Mouse (Mus musculus) neural tube, embryonic 15.5 days (tissue): ENCODE results near the gene Ajap1. TPM values are rescaled to one million over a fixed set of nuclear protein-coding genes. Genes with fewer than 3 reads are reported as not detected.
A peak's percentile ranks its signal among the peaks of the same experiment; 100 is the strongest.

Experiments used
- ATAC-seq: fragments of 200-750 bp; cut with Nextera tagmentation; 2 replicates; pipeline ENCODE4 v1.8.0; 2017; ENCODE audit warnings: mild to moderate bottlenecking, moderate TSS enrichment, moderate library complexity; ENCODE audit not compliant: low FRiP score
- H3K27ac ChIP-seq: fragments of 300-500 bp; sonication (generic); replicated peaks from 2 replicates; pipeline ENCODE4 v1.5.1; 2015; ENCODE audit warnings: mild to moderate bottlenecking, inconsistent platforms
- H3K27me3 ChIP-seq: fragments of 300-500 bp; sonication (generic); replicated peaks from 2 replicates; pipeline ENCODE4 v1.6.1; 2015; ENCODE audit warnings: inconsistent platforms
- H3K36me3 ChIP-seq: fragments of 300-500 bp; sonication (generic); 2 replicates; pipeline ENCODE4 v1.6.1; 2015; ENCODE audit warnings: inconsistent platforms
- H3K4me1 ChIP-seq: fragments of 300-500 bp; sonication (generic); 2 replicates; pipeline ENCODE4 v1.6.1; 2015; ENCODE audit warnings: inconsistent platforms
- H3K4me2 ChIP-seq: fragments of 300-500 bp; sonication (generic); 2 replicates; pipeline ENCODE4 v1.6.1; 2015; ENCODE audit warnings: inconsistent platforms, mild to moderate bottlenecking, moderate library complexity
- H3K4me3 ChIP-seq: fragments of 300-500 bp; sonication (generic); replicated peaks from 2 replicates; pipeline ENCODE4 v1.5.1; 2015; ENCODE audit warnings: mild to moderate bottlenecking, inconsistent platforms
- H3K9ac ChIP-seq: fragments of 300-500 bp; sonication (generic); replicated peaks from 2 replicates; pipeline ENCODE4 v1.6.1; 2015; ENCODE audit warnings: mild to moderate bottlenecking, inconsistent platforms
- H3K9me3 ChIP-seq: fragments of 300-500 bp; sonication (generic); replicated peaks from 2 replicates; pipeline ENCODE4 v1.6.1; 2016; ENCODE audit warnings: inconsistent platforms
- WGBS: fragments of 180-500 bp; shearing (Covaris S2); methylation state at CpG from one replicate; pipeline ENCODE4 v1.1.7; 2015; ENCODE audit warnings: mixed read lengths; 5-methylcytosine and 5-hydroxymethylcytosine counted together
- polyA plus RNA-seq: library from polyadenylated mRNA; unstranded; fragments of >200 nt; fragmentation: Nextera tagmentation; extraction: Ambion mirVana; gene quantifications from 2 replicates; pipeline ENCODE4 v1.2.1, GENCODE M21; 2015

Gene Ajap1
- polyA plus RNA-seq, 1 experiment from 2014 or later = 26.5 TPM

- Histone ChIP-seq H3K27ac (no peak overlapping the region), H3K4me1 (peaks cover 6% of the 10 kb centered on the region; the same call in 1 of the 2 replicates), H3K9me3 (0 out of 2 replicates have a peak, but pooled peaks cover 2% of the 10 kb centered on the region), H3K4me3 (no peak overlapping the region), H3K27me3 (no peaks in the 10 kb centered on the region), H3K36me3 (peaks cover 17% of the 10 kb centered on the region), H3K9ac (no peak overlapping the region), H3K4me2 (no peak overlapping the region)
- no peak for ATAC-seq
- 91% methylated on average over 12 of the region's 12 CpGs for WGBS
Measured at GRCm38 (mm10) chr4:153387478-153387877, 95.1 kb downstream of the Ajap1 start.

DNA sequence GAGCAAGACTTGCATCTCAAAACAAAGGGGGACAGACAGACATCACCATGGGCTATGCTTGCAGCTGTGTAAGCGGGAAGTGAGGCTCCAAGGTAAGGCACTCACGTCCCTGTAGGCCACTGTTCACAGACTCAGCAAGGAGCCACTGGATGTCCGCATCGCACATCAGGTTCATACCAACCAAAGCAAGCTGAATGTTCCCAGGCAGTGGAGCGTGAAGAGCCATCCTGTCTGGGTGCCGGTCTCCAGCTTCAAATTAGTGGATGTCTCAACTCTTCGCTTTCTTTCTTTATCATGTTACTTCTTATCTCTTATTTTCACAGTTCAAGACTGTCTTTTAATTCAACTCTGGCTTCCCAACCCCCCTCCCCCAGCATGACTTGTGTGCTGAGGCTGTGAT, 101.2 kb downstream of the Ajap1 start:
- 71% methylated on average over 7 of the region's 7 CpGs for WGBS
- Histone ChIP-seq H3K27me3 (no peaks in the 10 kb centered on the region), H3K36me3 (peaks cover 19% of the 10 kb centered on the region), H3K9me3 (0 out of 2 replicates have a peak, but pooled peaks cover 2% of the 10 kb centered on the region), H3K4me2 (no peak overlapping the region), H3K9ac (no peak overlapping the region), H3K4me1 (peaks cover 27% of the 10 kb centered on the region; the same call in 1 of the 2 replicates), H3K4me3 (no peak overlapping the region), H3K27ac (no peak overlapping the region)
- no peak for ATAC-seq

DNA sequence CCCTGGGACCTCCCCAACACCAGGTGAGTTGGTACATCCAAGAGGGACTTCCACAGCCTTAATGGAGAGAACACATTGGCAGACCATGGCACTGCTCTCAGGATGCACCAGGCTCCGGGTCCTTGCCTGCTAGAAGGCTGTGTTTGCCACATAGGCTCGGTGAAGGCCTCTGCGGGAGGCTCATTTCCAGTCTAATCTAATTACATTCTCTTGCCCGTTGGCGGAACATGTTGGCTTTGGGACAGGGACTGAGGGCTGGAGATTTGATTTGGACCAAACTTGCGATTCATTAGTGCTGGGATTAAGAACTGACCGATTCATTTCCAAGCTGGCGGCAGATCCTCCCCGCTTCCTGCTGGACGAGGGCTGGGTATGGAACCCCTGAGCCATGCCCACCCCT, 101.7 kb downstream of the Ajap1 start:
- 86% methylated on average over 10 of the region's 10 CpGs for WGBS
- Histone ChIP-seq H3K4me2 (no peak overlapping the region), H3K4me3 (no peak overlapping the region), H3K36me3 (peaks cover 19% of the 10 kb centered on the region), H3K27ac (no peak overlapping the region), H3K4me1 (peaks cover 27% of the 10 kb centered on the region; the same call in 1 of the 2 replicates), H3K27me3 (no peaks in the 10 kb centered on the region), H3K9ac (no peak overlapping the region), H3K9me3 (0 out of 2 replicates have a peak, but pooled peaks cover 2% of the 10 kb centered on the region)
- no peak for ATAC-seq

DNA sequence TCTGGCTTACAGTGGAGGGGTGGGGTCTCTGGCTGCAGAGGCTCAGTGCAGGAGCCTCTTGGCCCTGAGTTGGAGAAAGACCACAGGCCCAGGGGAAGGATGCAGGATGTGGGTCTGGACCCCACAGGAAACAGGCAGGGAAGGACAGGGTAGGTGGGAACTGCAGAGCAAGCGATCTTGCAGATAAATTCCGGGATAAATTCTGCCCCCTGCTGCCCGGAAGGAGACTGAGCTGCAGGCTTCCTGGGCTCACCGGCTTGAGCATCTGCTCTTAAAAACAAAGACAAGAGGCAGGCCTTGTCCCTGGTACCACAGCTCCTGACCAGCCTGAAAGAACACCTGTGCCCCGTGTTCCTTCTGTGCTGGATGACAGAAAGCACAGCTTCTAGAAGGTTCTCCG, 104.6 kb downstream of the Ajap1 start:
- H3K4me2 ChIP-seq = no peak overlapping the region
- no peak overlapping the region for H3K27ac ChIP-seq
- no peak overlapping the region for H3K9ac ChIP-seq
- 19% methylated on average over 6 of the region's 6 CpGs for WGBS
- H3K4me3 ChIP-seq = no peak overlapping the region
- peaks cover 22% of the 10 kb centered on the region; the same call in 1 of the 2 replicates for H3K4me1 ChIP-seq
- H3K36me3 ChIP-seq = peaks cover 7% of the 10 kb centered on the region
- ATAC-seq = no peak; the same call in 1 of the 2 replicates
- no peaks in the 10 kb centered on the region for H3K27me3 ChIP-seq
- H3K9me3 ChIP-seq = 0 out of 2 replicates have a peak, but pooled peaks cover 2% of the 10 kb centered on the region

GRCm38 (mm10) chr4:153374233-153374632, 108.4 kb downstream of the Ajap1 start:
- no peaks in the 10 kb centered on the region for H3K9me3 ChIP-seq
- H3K4me1 ChIP-seq = peaks cover 12% of the 10 kb centered on the region; the same call in 1 of the 2 replicates
- no peak overlapping the region for H3K27ac ChIP-seq
- no peaks in the 10 kb centered on the region for H3K27me3 ChIP-seq
- H3K4me2 ChIP-seq = no peak overlapping the region
- ATAC-seq = no peak
- WGBS = 83% methylated on average over 6 of the region's 6 CpGs
- no peak overlapping the region for H3K9ac ChIP-seq
- no peaks in the 10 kb centered on the region for H3K36me3 ChIP-seq
- no peak overlapping the region for H3K4me3 ChIP-seq

GRCm38 (mm10) chr4:153373125-153373524, 109.5 kb downstream of the Ajap1 start:
- no peaks in the 10 kb centered on the region for H3K9me3 ChIP-seq
- H3K4me2 ChIP-seq = no peak overlapping the region
- H3K4me1 ChIP-seq = peaks cover 16% of the 10 kb centered on the region
- no peak for ATAC-seq
- no peaks in the 10 kb centered on the region for H3K27me3 ChIP-seq
- WGBS = 89% methylated on average over 14 of the region's 14 CpGs
- H3K27ac ChIP-seq = no peak overlapping the region
- H3K4me3 ChIP-seq = no peak overlapping the region
- H3K36me3 ChIP-seq = no peaks in the 10 kb centered on the region
- H3K9ac ChIP-seq = no peak overlapping the region

- Histone ChIP-seq H3K4me2 (no peak overlapping the region), H3K4me3 (no peak overlapping the region), H3K9ac (no peak overlapping the region), H3K36me3 (no peaks in the 10 kb centered on the region), H3K9me3 (no peaks in the 10 kb centered on the region), H3K27ac (peak overlapping the region; percentile 54), H3K4me1 (peaks cover 9% of the 10 kb centered on the region; the same call in 1 of the 2 replicates), H3K27me3 (no peaks in the 10 kb centered on the region)
- WGBS = 50% methylated on average over 10 of the region's 10 CpGs
- no peak; the same call in 1 of the 2 replicates for ATAC-seq
Measured at GRCm38 (mm10) chr4:153368620-153369159, 113.9 kb downstream of the Ajap1 start.

- Histone ChIP-seq H3K4me2 (no peak overlapping the region), H3K27me3 (no peaks in the 10 kb centered on the region), H3K9ac (no peak overlapping the region), H3K9me3 (no peaks in the 10 kb centered on the region), H3K36me3 (no peaks in the 10 kb centered on the region), H3K4me3 (no peak overlapping the region), H3K27ac (peak overlapping the region; percentile 29; the same call in 1 of the 2 replicates), H3K4me1 (peaks cover 40% of the 10 kb centered on the region)
- ATAC-seq = no peak
- WGBS = 22% methylated on average over 13 of the region's 13 CpGs
Measured at GRCm38 (mm10) chr4:153360868-153361545, 121.6 kb downstream of the Ajap1 start.

DNA sequence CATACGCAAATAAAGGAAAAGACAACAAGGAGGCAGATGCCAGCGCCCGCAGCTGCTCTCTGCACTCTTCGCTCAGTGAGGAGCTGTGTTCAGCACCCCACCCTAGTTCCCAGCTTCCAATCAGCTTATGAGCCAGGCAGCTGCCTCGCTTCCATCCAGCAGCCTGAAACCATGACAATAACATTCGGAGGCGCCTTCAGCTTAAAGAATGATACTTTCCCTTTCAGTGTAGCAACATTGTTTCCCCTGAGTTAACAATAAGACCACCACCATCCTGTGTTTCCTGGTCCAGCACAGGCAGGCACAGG, 124.4 kb downstream of the Ajap1 start:
- H3K4me2 ChIP-seq = no peak overlapping the region

GRCm38 (mm10) chr4:153357539-153358242, 124.9 kb downstream of the Ajap1 start:
- ATAC-seq = peak; percentile 37; the same call in 1 of the 2 replicates
- Histone ChIP-seq H3K36me3 (no peaks in the 10 kb centered on the region), H3K4me2 (no peak overlapping the region), H3K9me3 (no peaks in the 10 kb centered on the region), H3K27ac (peak overlapping the region; percentile 67), H3K9ac (no peak overlapping the region), H3K4me1 (peaks cover 40% of the 10 kb centered on the region), H3K4me3 (no peak overlapping the region), H3K27me3 (no peaks in the 10 kb centered on the region)
- 37% methylated on average over 9 of the region's 9 CpGs for WGBS

More for the DNA sequence above, 124.4 kb downstream of the Ajap1 start:
- Histone ChIP-seq H3K27ac (peak overlapping the region; percentile 67), H3K9me3 (no peaks in the 10 kb centered on the region), H3K4me3 (no peak overlapping the region), H3K4me1 (peaks cover 40% of the 10 kb centered on the region), H3K27me3 (no peaks in the 10 kb centered on the region), H3K36me3 (no peaks in the 10 kb centered on the region), H3K9ac (no peak overlapping the region)
- 24% methylated on average over 7 of the region's 7 CpGs for WGBS
- peak; percentile 33; the same call in 1 of the 2 replicates for ATAC-seq

- no peak for ATAC-seq
- Histone ChIP-seq H3K36me3 (no peaks in the 10 kb centered on the region), H3K27ac (no peak overlapping the region), H3K9ac (no peak overlapping the region), H3K4me3 (no peak overlapping the region), H3K27me3 (no peaks in the 10 kb centered on the region), H3K4me2 (no peak overlapping the region), H3K9me3 (no peaks in the 10 kb centered on the region), H3K4me1 (peaks cover 34% of the 10 kb centered on the region)
- WGBS = 65% methylated on average over 4 of the region's 4 CpGs
Measured at GRCm38 (mm10) chr4:153356236-153356635, 126.4 kb downstream of the Ajap1 start.

DNA sequence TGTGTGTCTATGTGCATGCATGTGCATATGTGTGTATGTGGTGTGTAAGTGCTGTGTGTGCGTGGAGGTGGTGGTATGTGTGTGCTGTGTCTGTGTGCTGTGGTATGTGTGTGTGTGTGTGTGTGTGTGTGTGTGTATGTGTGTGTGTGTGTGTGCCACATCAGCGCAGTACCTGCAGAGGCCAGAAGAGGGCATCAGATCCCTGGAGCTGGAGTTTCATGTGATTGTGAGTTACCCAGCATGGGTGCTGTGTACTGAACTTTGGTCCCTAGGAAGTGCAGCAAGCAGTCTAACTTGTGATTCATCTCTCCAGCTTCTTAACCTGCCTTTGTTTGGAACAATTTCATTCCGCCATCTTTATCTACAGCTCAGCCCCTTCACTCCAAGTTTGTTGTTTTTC, 137.6 kb downstream of the Ajap1 start:
- ATAC-seq = no peak
- no peaks in the 10 kb centered on the region for H3K9me3 ChIP-seq
- no peaks in the 10 kb centered on the region for H3K36me3 ChIP-seq
- H3K27me3 ChIP-seq = no peaks in the 10 kb centered on the region
- H3K9ac ChIP-seq = no peak overlapping the region
- no peak overlapping the region for H3K4me2 ChIP-seq
- no peak overlapping the region for H3K27ac ChIP-seq
- WGBS = 99% methylated on average over 3 of the region's 3 CpGs
- peaks cover 6% of the 10 kb centered on the region for H3K4me1 ChIP-seq
- no peak overlapping the region for H3K4me3 ChIP-seq
